Mouse (Mus musculus) testis, adult 2 months (tissue): ENCODE measurements around the gene Phlpp1.

Experiments used
- CTCF ChIP-seq: fragments of 200-500 bp; IDR thresholded peaks from 2 replicates; pipeline ENCODE4 v1.5.1; 2012; ENCODE audit warnings: low read depth, mild to moderate bottlenecking, inconsistent platforms, low read length, moderate library complexity; ENCODE audit not compliant: control insufficient read depth, insufficient read depth, insufficient replicate concordance
- POLR2A ChIP-seq: fragments of 200-500 bp; IDR thresholded peaks from 2 replicates; pipeline ENCODE4 v1.6.1; 2012; ENCODE audit warnings: low read depth, mild to moderate bottlenecking, inconsistent platforms, low read length, moderate library complexity; ENCODE audit not compliant: control insufficient read depth

DNA sequence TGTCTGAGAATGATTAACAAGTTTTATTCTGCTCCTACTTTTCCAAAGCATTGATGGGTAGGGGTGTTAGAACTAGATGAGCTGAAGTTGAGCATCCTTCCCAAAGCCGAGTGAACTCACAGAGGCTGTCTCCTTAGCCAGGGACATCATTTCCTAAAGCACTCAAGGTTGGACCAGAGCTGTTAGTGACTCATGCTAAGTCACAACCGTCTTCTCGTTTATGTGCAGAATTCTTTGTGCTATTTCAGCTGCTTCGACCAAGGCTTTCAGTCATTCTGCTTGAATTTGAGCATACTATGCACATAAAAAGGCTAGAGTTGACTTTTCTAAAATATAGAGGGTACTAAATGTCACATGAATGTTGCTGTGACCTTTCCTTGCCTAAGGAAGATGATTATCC is 142.9 kb downstream of the Phlpp1 start:
- TF ChIP-seq POLR2A: no peak
- TF ChIP-seq CTCF: no peak
